Mouse (Mus musculus) CH12.LX (cell line): ENCODE measurements at regions not wholly inside any gene's neighbourhood (a gene's known extent, or its start where the extent isn't known, plus 50 kb on each side); places are given as distances from the start of the nearest gene placed in this dataset.

Source experiments
- CTCF ChIP-seq, 2 experiments: IDR thresholded peaks in 1 of 2; conservative IDR thresholded peaks in 1 of 2; 2 replicates each; pipeline ENCODE4 v1.5.1; 2011 to 2012; ENCODE audit warnings: low read depth in 2 of 2, low read length in 2 of 2, improper control_type of control experiment in 1 of 2, inconsistent platforms in 1 of 2, mild to moderate bottlenecking in 1 of 2, moderate library complexity in 1 of 2
- ELF1 ChIP-seq: IDR thresholded peaks from 2 replicates; pipeline ENCODE4 v1.6.1; 2014; ENCODE audit warnings: low read depth, mild to moderate bottlenecking, inconsistent platforms, low read length, improper control_type of control experiment
- EP300 ChIP-seq: IDR thresholded peaks from 2 replicates; pipeline ENCODE4 v1.6.1; 2011; ENCODE audit warnings: low read length, improper control_type of control experiment
- GABPA ChIP-seq: IDR thresholded peaks from 2 replicates; pipeline ENCODE4 v1.6.1; 2012; ENCODE audit warnings: low read depth, low read length, improper control_type of control experiment, inconsistent platforms; ENCODE audit not compliant: insufficient replicate concordance
- JUND ChIP-seq: conservative IDR thresholded peaks from 2 replicates; pipeline ENCODE4 v1.6.1; 2011; ENCODE audit warnings: low read depth, low read length, improper control_type of control experiment
- MAZ ChIP-seq: IDR thresholded peaks from 2 replicates; pipeline ENCODE4 v1.6.1; 2012; ENCODE audit warnings: low read depth, mild to moderate bottlenecking, inconsistent platforms, low read length, improper control_type of control experiment, moderate library complexity
- TCF12 ChIP-seq: IDR thresholded peaks from 2 replicates; pipeline ENCODE4 v1.6.1; 2014; ENCODE audit warnings: low read depth, mild to moderate bottlenecking, inconsistent platforms, low read length, improper control_type of control experiment
- USF1 ChIP-seq: IDR thresholded peaks from 2 replicates; pipeline ENCODE4 v1.6.1; 2014; ENCODE audit warnings: low read depth, mild to moderate bottlenecking, inconsistent platforms, low read length, improper control_type of control experiment
- ZC3H11A ChIP-seq: IDR thresholded peaks from 2 replicates; pipeline ENCODE4 v1.6.1; 2012; ENCODE audit warnings: low read depth, mild to moderate bottlenecking, inconsistent platforms, low read length, improper control_type of control experiment
- ZKSCAN1 ChIP-seq: IDR thresholded peaks from 2 replicates; pipeline ENCODE4 v1.6.1; 2012; ENCODE audit warnings: low read depth, inconsistent platforms, low read length, improper control_type of control experiment, borderline replicate concordance
- ZNF384 ChIP-seq: IDR thresholded peaks from 2 replicates; pipeline ENCODE4 v1.6.1; 2012; ENCODE audit warnings: low read depth, low read length, improper control_type of control experiment, inconsistent platforms

DNA sequence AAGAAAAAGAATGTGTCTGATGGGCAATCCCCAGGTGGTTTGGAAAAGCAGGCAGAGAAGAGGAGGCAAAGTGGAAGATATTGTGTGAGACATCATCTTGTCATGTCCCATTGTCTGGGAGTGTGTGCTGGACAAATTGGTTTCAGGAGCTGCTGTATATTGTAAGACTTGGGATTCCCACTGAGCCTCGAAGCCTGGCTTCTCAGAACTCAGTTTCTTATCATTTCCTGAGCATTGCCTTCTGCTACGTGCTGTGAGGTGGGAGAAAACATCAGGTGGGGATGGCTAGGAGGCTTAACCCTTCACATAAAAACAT, 1216.3 kb downstream of the Agbl1 start:
- TF ChIP-seq CTCF (conservative IDR thresholded peaks at IDR 0.05 in 1 of 2, IDR thresholded peaks at IDR 0.05 in 1 of 2; ENCODE audit: low read depth in 2 of 2, low read length in 2 of 2), result no peak
- no peak for TF ChIP-seq USF1
- no peak for TF ChIP-seq GABPA
- TF ChIP-seq JUND, result no peak
- no peak for TF ChIP-seq MAZ
- TF ChIP-seq TCF12, result no peak
- no peak for TF ChIP-seq ZC3H11A
- no peak for TF ChIP-seq EP300
- TF ChIP-seq ZKSCAN1, result no peak
- TF ChIP-seq ELF1, result no peak
- TF ChIP-seq ZNF384, result no peak
